ENCODE assay signal across 24 mouse cellular contexts in genomic region chr17:28417771-28418170, GRCm38 (mm10). TPM values are rescaled to one million over a fixed set of nuclear protein-coding genes. Genes with fewer than 3 reads are reported as not detected.
"Had no signal": no experiment of that assay in that cellular context is flagged by ENCODE, and none has a peak within 500 bp of the region (broad histone marks: within the 10 kb centered on the region; RNA-seq: fewer than 3 reads in every experiment).

No protein-coding gene starts in this region.

- H3K4me1 ChIP-seq: midbrain, embryonic 10.5 days; midbrain, embryonic 13.5 days had no signal

- H3K9ac ChIP-seq: kidney, embryonic 15.5 days; limb, embryonic 12.5 days; limb, embryonic 15.5 days; liver, embryonic 14.5 days; liver, postnatal 0 days; lung, embryonic 14.5 days; midbrain, embryonic 13.5 days; stomach, embryonic 15.5 days had no signal

- H3K4me3 ChIP-seq: kidney, embryonic 15.5 days; left cerebral cortex, adult 2 months; limb, embryonic 12.5 days; limb, embryonic 15.5 days; megakaryocyte, embryonic 14.5 days; midbrain, embryonic 10.5 days; midbrain, embryonic 13.5 days; myocyte; stomach, embryonic 15.5 days had no signal

- DNase-seq: kidney, adult 2 months; kidney, postnatal 10 days; kidney, postnatal 36 days; layer of hippocampus, postnatal 36 days; liver, postnatal 0 days; lung, embryonic 14.5 days; thymus, postnatal 36 days had no signal

- ATAC-seq: liver, postnatal 0 days; lung, postnatal 0 days; midbrain, embryonic 13.5 days; midbrain, embryonic 16.5 days had no signal

- H3K9me3 ChIP-seq: kidney, embryonic 15.5 days; limb, embryonic 12.5 days; limb, embryonic 15.5 days; megakaryocyte, embryonic 14.5 days; midbrain, embryonic 10.5 days; midbrain, embryonic 13.5 days; stomach, embryonic 15.5 days had no signal

- H3K4me2 ChIP-seq: kidney, embryonic 15.5 days; limb, embryonic 12.5 days; limb, embryonic 15.5 days; liver, embryonic 11.5 days; lung, embryonic 14.5 days; midbrain, embryonic 13.5 days; stomach, embryonic 15.5 days had no signal

- H3K27ac ChIP-seq: kidney, embryonic 15.5 days; left cerebral cortex, adult 2 months; limb, embryonic 12.5 days; limb, embryonic 15.5 days; liver, embryonic 14.5 days; macrophage; midbrain, embryonic 10.5 days; midbrain, embryonic 13.5 days; stomach, embryonic 15.5 days had no signal

- H3K27me3 ChIP-seq: kidney, embryonic 15.5 days; limb, embryonic 12.5 days; limb, embryonic 15.5 days; megakaryocyte, embryonic 14.5 days; midbrain, embryonic 13.5 days; stomach, embryonic 15.5 days had no signal

RNA-seq across cellular contexts. Expression of gene Tulp1, which starts 52.7 kb away (rescaled TPM):
- total RNA-seq: layer of hippocampus, postnatal 36 days; left cerebral cortex, adult 2 months; left cerebral cortex, postnatal 10 days; left cerebral cortex, postnatal 36 days; monocyte, adult 5-6 weeks had no signal
- polyA plus RNA-seq: macrophage, myocyte had no signal
